22 mouse cellular contexts compared by ENCODE assay signal in genomic region chr3:87789768-87790167, GRCm38 (mm10). TPM values are rescaled to one million over a fixed set of nuclear protein-coding genes. Genes with fewer than 3 reads are reported as not detected.
DNase-seq lines count a peak whose midpoint lies in the region; ATAC-seq and TF ChIP-seq lines count a peak whose summit lies in the region.
"Had no signal": no experiment of that assay in that cellular context is flagged by ENCODE, and none has a peak within 500 bp of the region (broad histone marks: within the 10 kb centered on the region; RNA-seq: fewer than 3 reads in every experiment).

No protein-coding gene starts in this region.

- no peak overlapping the region for H3K4me2 ChIP-seq in hindbrain, embryonic 16.5 days (ENCODE audit: low read length)
- no peak overlapping the region for H3K4me2 ChIP-seq in liver, embryonic 11.5 days
- H3K4me2 ChIP-seq in limb, embryonic 12.5 days = 0 out of 2 replicates have a peak overlapping the region, but pooled peaks have one; percentile 3
- H3K4me2 ChIP-seq: forebrain, embryonic 12.5 days; kidney, embryonic 15.5 days; liver, embryonic 12.5 days; lung, embryonic 14.5 days; midbrain, embryonic 12.5 days had no signal

- H3K27me3 ChIP-seq in hindbrain, embryonic 10.5 days (ENCODE audit: insufficient read depth, poor library complexity, severe bottlenecking) = peaks cover 68% of the 10 kb centered on the region
- H3K27me3 ChIP-seq in hindbrain, embryonic 16.5 days (replicated peaks; ENCODE audit: control insufficient read depth, insufficient read depth, low read length) = peaks cover 29% of the 10 kb centered on the region
- H3K27me3 ChIP-seq in liver, embryonic 11.5 days (replicated peaks; ENCODE audit: control insufficient read depth, insufficient read depth, low read length) = peaks cover 39% of the 10 kb centered on the region
- H3K27me3 ChIP-seq in limb, embryonic 12.5 days = peaks cover 55% of the 10 kb centered on the region

- TF ChIP-seq CTCF in brain, embryonic 14.5 days (IDR thresholded peaks at IDR 0.05; ENCODE audit: borderline replicate concordance, extremely low read depth, insufficient read depth, insufficient read length) = no peak

- no peak overlapping the region for H3K9ac ChIP-seq in hindbrain, embryonic 16.5 days (ENCODE audit: low read depth, low read length)
- no peak overlapping the region for H3K9ac ChIP-seq in liver, embryonic 11.5 days (ENCODE audit: low read depth, low read length)
- H3K9ac ChIP-seq in limb, embryonic 12.5 days (replicated peaks) = no peak overlapping the region
- H3K9ac ChIP-seq: forebrain, embryonic 12.5 days; kidney, embryonic 15.5 days; liver, embryonic 12.5 days; lung, embryonic 14.5 days; midbrain, embryonic 12.5 days had no signal

- WGBS in hindbrain, embryonic 10.5 days = 30% methylated on average over 5 of the region's 5 CpGs
- WGBS in hindbrain, embryonic 16.5 days = 48% methylated on average over 5 of the region's 5 CpGs
- 27% methylated on average over 5 of the region's 5 CpGs for WGBS in liver, embryonic 11.5 days
- WGBS in limb, embryonic 12.5 days = 27% methylated on average over 5 of the region's 5 CpGs

- H3K36me3 ChIP-seq in hindbrain, embryonic 10.5 days = no peaks in the 10 kb centered on the region
- H3K36me3 ChIP-seq in hindbrain, embryonic 16.5 days (ENCODE audit: control insufficient read depth, insufficient read depth, low read length) = no peaks in the 10 kb centered on the region
- H3K36me3 ChIP-seq in liver, embryonic 11.5 days (ENCODE audit: control insufficient read depth, insufficient read depth, low read length) = no peaks in the 10 kb centered on the region
- H3K36me3 ChIP-seq in limb, embryonic 12.5 days = no peaks in the 10 kb centered on the region
- H3K36me3 ChIP-seq: forebrain, embryonic 12.5 days; G1E; kidney, embryonic 15.5 days; liver, embryonic 12.5 days; midbrain, embryonic 12.5 days had no signal

- TF ChIP-seq POLR2A in brain, embryonic 14.5 days (IDR thresholded peaks at IDR 0.05; ENCODE audit: borderline replicate concordance, extremely low read depth, insufficient read depth, insufficient read length, poor library complexity, severe bottlenecking) = no peak

- peak overlapping the region; percentile 2; the same call in 1 of the 2 replicates for H3K4me3 ChIP-seq in hindbrain, embryonic 10.5 days
- no peak overlapping the region for H3K4me3 ChIP-seq in hindbrain, embryonic 16.5 days (ENCODE audit: low read length)
- no peak overlapping the region for H3K4me3 ChIP-seq in liver, embryonic 11.5 days (ENCODE audit: low read depth, low read length)
- H3K4me3 ChIP-seq in limb, embryonic 12.5 days (replicated peaks) = no peak overlapping the region
- H3K4me3 ChIP-seq: forebrain, embryonic 12.5 days; kidney, embryonic 15.5 days; liver, embryonic 12.5 days; midbrain, embryonic 12.5 days had no signal

- DNase-seq in hindbrain, embryonic 10.5 days (ENCODE audit: low spot score) = no peak
- no peak for DNase-seq in liver, embryonic 11.5 days (ENCODE audit: low spot score)
- DNase-seq in liver = no peak
- DNase-seq in brain, embryonic 14.5 days (ENCODE audit: low read depth) = peak; percentile 31
- DNase-seq in testis, postnatal 14 days (ENCODE audit: low spot score) = no peak
- DNase-seq: adrenal gland, postnatal 10 days; cerebellum, postnatal 25 days; gastrocnemius, postnatal 10 days; heart, adult 18-20 months; heart, postnatal 36 days; lung, embryonic 14.5 days; lung, postnatal 36 days; spleen, adult 18-20 months; thymus, postnatal 36 days had no signal

- H3K4me1 ChIP-seq in hindbrain, embryonic 10.5 days (replicated peaks) = peaks cover 47% of the 10 kb centered on the region
- H3K4me1 ChIP-seq in hindbrain, embryonic 16.5 days (ENCODE audit: control insufficient read depth, insufficient read depth, low read depth, low read length) = peaks cover 2% of the 10 kb centered on the region; the same call in 1 of the 2 replicates
- H3K4me1 ChIP-seq in liver, embryonic 11.5 days (replicated peaks; ENCODE audit: control insufficient read depth, insufficient read depth, low read length) = peaks cover 6% of the 10 kb centered on the region
- H3K4me1 ChIP-seq in limb, embryonic 12.5 days (replicated peaks) = peaks cover 27% of the 10 kb centered on the region

- no peak for ATAC-seq in hindbrain, embryonic 16.5 days
- peak; percentile 12; the same call in 1 of the 2 replicates for ATAC-seq in liver, embryonic 11.5 days (replicated peaks; ENCODE audit: low FRiP score)
- ATAC-seq in limb, embryonic 12.5 days (ENCODE audit: insufficient number of reproducible peaks, insufficient read depth, low FRiP score, low TSS enrichment, low read depth) = no peak
- ATAC-seq: activated CD4-positive, CD25-positive, alpha-beta regulatory T cell, adult 4 months had no signal

- peak overlapping the region; percentile 45; the same call in 1 of the 2 replicates for H3K27ac ChIP-seq in hindbrain, embryonic 10.5 days
- no peak overlapping the region for H3K27ac ChIP-seq in hindbrain, embryonic 16.5 days (ENCODE audit: low read depth, low read length)
- no peak overlapping the region for H3K27ac ChIP-seq in liver, embryonic 11.5 days (ENCODE audit: low read depth, low read length)
- H3K27ac ChIP-seq in limb, embryonic 12.5 days = no peak overlapping the region
- H3K27ac ChIP-seq: forebrain, embryonic 12.5 days; kidney, embryonic 15.5 days; liver, embryonic 12.5 days; midbrain, embryonic 12.5 days had no signal

- no peaks in the 10 kb centered on the region for H3K9me3 ChIP-seq in hindbrain, embryonic 10.5 days
- H3K9me3 ChIP-seq in hindbrain, embryonic 16.5 days (ENCODE audit: control insufficient read depth, low read length) = no peaks in the 10 kb centered on the region
- no peaks in the 10 kb centered on the region for H3K9me3 ChIP-seq in liver, embryonic 11.5 days (ENCODE audit: control insufficient read depth, low read length)
- no peaks in the 10 kb centered on the region for H3K9me3 ChIP-seq in limb, embryonic 12.5 days
- H3K9me3 ChIP-seq: forebrain, embryonic 12.5 days; G1E; kidney, embryonic 15.5 days; liver, embryonic 12.5 days; midbrain, embryonic 12.5 days had no signal

RNA-seq across cellular contexts. Expression of gene Ntrk1, which starts 5.2 kb away (rescaled TPM):
- polyA plus RNA-seq in hindbrain, embryonic 10.5 days (2016; fragmentation: Nextera tagmentation; extraction: Ambion mirVana) = 9.0 and 23.4 TPM in 2 replicates
- 6.6 and 7.3 TPM in 2 replicates for polyA plus RNA-seq in hindbrain, embryonic 16.5 days (2015; fragmentation: Nextera tagmentation; extraction: Ambion mirVana)
- polyA plus RNA-seq in liver, embryonic 11.5 days (2014; fragmentation: Nextera tagmentation; extraction: Ambion mirVana) = 0.62 and 1.1 TPM in 2 replicates
- polyA plus RNA-seq in brain, embryonic 14.5 days (2012; rRNA removed) = 1.4 and 3.8 TPM in 2 replicates
- 1.5 and 5.1 TPM in 2 replicates for polyA plus RNA-seq in limb, embryonic 12.5 days (2016; fragmentation: Nextera tagmentation; extraction: Ambion mirVana)
- polyA plus RNA-seq: activated CD4-positive, CD25-positive, alpha-beta regulatory T cell, adult 4 months; G1E had no signal

RNA-seq across cellular contexts. Expression of gene Insrr, which starts 7.0 kb away (rescaled TPM):
- polyA plus RNA-seq in hindbrain, embryonic 10.5 days (2016; fragmentation: Nextera tagmentation; extraction: Ambion mirVana) = 0.48 and 0.72 TPM in 2 replicates
- 0.49 and 0.85 TPM in 2 replicates for polyA plus RNA-seq in hindbrain, embryonic 16.5 days (2015; fragmentation: Nextera tagmentation; extraction: Ambion mirVana)
- polyA plus RNA-seq in liver, embryonic 11.5 days (2014; fragmentation: Nextera tagmentation; extraction: Ambion mirVana) = 0.05 and 0.06 TPM in 2 replicates
- 1.5 and 1.7 TPM in 2 replicates for polyA plus RNA-seq in brain, embryonic 14.5 days (2012; rRNA removed)
- polyA plus RNA-seq in limb, embryonic 12.5 days (2016; fragmentation: Nextera tagmentation; extraction: Ambion mirVana) = 0.40 and 0.44 TPM in 2 replicates
- polyA plus RNA-seq: G1E had no signal

RNA-seq across cellular contexts. Expression of gene Pear1, which starts 34.3 kb away (rescaled TPM):
- 19.6 and 19.9 TPM in 2 replicates for polyA plus RNA-seq in hindbrain, embryonic 10.5 days (2016; fragmentation: Nextera tagmentation; extraction: Ambion mirVana)
- polyA plus RNA-seq in hindbrain, embryonic 16.5 days (2015; fragmentation: Nextera tagmentation; extraction: Ambion mirVana) = 8.4 and 10.6 TPM in 2 replicates
- polyA plus RNA-seq in liver, embryonic 11.5 days (2014; fragmentation: Nextera tagmentation; extraction: Ambion mirVana) = 15.5 and 18.4 TPM in 2 replicates
- 14.0 and 16.9 TPM in 2 replicates for polyA plus RNA-seq in brain, embryonic 14.5 days (2012; rRNA removed)
- polyA plus RNA-seq in limb, embryonic 12.5 days (2016; fragmentation: Nextera tagmentation; extraction: Ambion mirVana) = 12.0 and 14.2 TPM in 2 replicates
- polyA plus RNA-seq: G1E had no signal

RNA-seq across cellular contexts. Expression of gene Lrrc71, which starts 41.3 kb away (rescaled TPM):
- polyA plus RNA-seq in hindbrain, embryonic 10.5 days (2016; fragmentation: Nextera tagmentation; extraction: Ambion mirVana) = 0.49 and 1.2 TPM in 2 replicates
- polyA plus RNA-seq in hindbrain, embryonic 16.5 days (2015; fragmentation: Nextera tagmentation; extraction: Ambion mirVana) = 0.67 and 0.80 TPM in 2 replicates
- polyA plus RNA-seq in liver, embryonic 11.5 days (2014; fragmentation: Nextera tagmentation; extraction: Ambion mirVana) = 0.23 TPM in 1 of 2 replicates, not detected in the other
- polyA plus RNA-seq in brain, embryonic 14.5 days (2012; rRNA removed) = 0.34 and 1.0 TPM in 2 replicates
- polyA plus RNA-seq in limb, embryonic 12.5 days (2016; fragmentation: Nextera tagmentation; extraction: Ambion mirVana) = 0.33 and 0.39 TPM in 2 replicates
- polyA plus RNA-seq: G1E had no signal

RNA-seq across cellular contexts. Expression of gene Sh2d2a, which starts 56.8 kb away (rescaled TPM):
- polyA plus RNA-seq in hindbrain, embryonic 10.5 days (2016; fragmentation: Nextera tagmentation; extraction: Ambion mirVana) = 0.06 and 0.21 TPM in 2 replicates
- polyA plus RNA-seq in hindbrain, embryonic 16.5 days (2015; fragmentation: Nextera tagmentation; extraction: Ambion mirVana) = not detected in 2 replicates
- 0.13 and 0.15 TPM in 2 replicates for polyA plus RNA-seq in liver, embryonic 11.5 days (2014; fragmentation: Nextera tagmentation; extraction: Ambion mirVana)
- polyA plus RNA-seq in brain, embryonic 14.5 days (2012; rRNA removed) = 0.04 TPM in 1 of 2 replicates, not detected in the other
- not detected in 2 replicates for polyA plus RNA-seq in limb, embryonic 12.5 days (2016; fragmentation: Nextera tagmentation; extraction: Ambion mirVana)
- polyA plus RNA-seq: forebrain, embryonic 12.5 days; G1E; kidney, embryonic 15.5 days; midbrain, embryonic 12.5 days had no signal
